Mouse (Mus musculus) thymus, postnatal 14 days (tissue): Measurements from ENCODE around the gene Cfap36.

ENCODE experiments used
- DNase-seq: peaks from one replicate; pipeline ENCODE4 v3.0.0; 2021

Gene Cfap36

GRCm38 (mm10) chr11:29179319-29179718 lies 67.9 kb downstream of the Cfap36 start:
- DNase-seq: no peak

- DNase-seq: no peak
Observed at GRCm38 (mm10) chr11:29173706-29174436, 73.3 kb downstream of the Cfap36 start.

GRCm38 (mm10) chr11:29173125-29173631 lies 74.0 kb downstream of the Cfap36 start:
- DNase-seq: peak; percentile 67

GRCm38 (mm10) chr11:29172563-29173124 lies 74.6 kb downstream of the Cfap36 start, which contains the start of gene Ppp4r3b:
Ppp4r3b (plus strand) TSS chr11:29172890.
- DNase-seq: peak; percentile 97

GRCm38 (mm10) chr11:29171959-29172391 lies 75.2 kb downstream of the Cfap36 start:
- peak; percentile 64 for DNase-seq
